Mouse (Mus musculus) adrenal gland, adult 18-20 months (tissue): ENCODE measurements around the gene Ccl22. TPM values are rescaled to one million over a fixed set of nuclear protein-coding genes. Genes with fewer than 3 reads are reported as not detected.

ENCODE experiments used
- DNase-seq, 2 experiments: peaks; one replicate each; pipeline ENCODE4 v3.0.0; 2021 to 2022; ENCODE audit warnings: low spot score in 2 of 2
- total RNA-seq, 2 experiments: library from RNA; stranded (reverse); gene quantifications; 1 replicate in 1 of 2; 2 replicates in 1 of 2; pipeline ENCODE4 v1.2.3; 2021

Gene Ccl22
- total RNA-seq, 2 experiments from 2014 or later = 0.60 TPM; not detected in 1

DNA sequence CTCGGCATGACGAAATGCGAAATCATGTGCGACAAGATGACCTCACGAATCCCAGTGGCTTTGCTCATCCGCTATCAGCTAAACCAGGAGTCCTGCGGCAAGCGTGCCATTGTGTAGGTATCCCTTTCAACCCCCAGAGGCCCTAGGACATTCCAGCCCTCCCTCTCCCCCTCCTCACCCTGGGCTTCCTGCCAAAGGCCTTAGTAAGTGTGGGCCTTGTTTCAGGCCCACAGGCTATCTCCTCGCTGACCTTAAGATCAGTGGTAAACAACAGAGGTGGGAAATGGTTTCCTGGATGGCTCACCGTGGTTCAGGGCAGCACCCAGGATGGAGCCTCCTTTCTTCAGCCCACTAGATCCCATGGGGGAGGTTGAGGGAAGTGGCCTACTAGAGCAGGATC, 32.6 kb downstream of the Ccl22 start:
- DNase-seq = no peak

DNA sequence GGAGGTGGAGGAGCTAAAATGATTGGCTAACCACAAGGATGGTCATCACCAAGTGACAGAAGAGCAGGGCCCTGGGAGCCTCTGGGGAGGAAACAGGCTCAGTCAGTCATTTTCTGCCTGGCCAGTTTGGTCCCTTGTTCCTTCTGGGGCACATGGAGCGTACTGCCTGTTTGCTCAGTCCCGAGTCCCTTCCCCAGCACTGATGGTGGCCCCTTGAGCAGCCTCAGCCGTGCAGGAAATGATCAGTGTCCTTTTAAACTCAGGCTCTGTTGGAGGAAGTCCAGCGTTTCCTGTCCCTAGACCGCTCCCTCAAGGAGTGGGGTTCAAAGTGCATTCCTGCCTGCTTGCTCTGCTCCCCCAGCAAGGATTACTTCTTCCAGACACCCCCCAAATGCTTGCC, 33.1 kb downstream of the Ccl22 start:
- no peak for DNase-seq

GRCm38 (mm10) chr8:94778895-94779533, 33.6 kb downstream of the Ccl22 start:
- no peak for DNase-seq

- DNase-seq = no peak
These were observed 34.3 kb downstream of the Ccl22 start for GRCm38 (mm10) chr8:94779534-94780294.

GRCm38 (mm10) chr8:94780491-94781154, 35.2 kb downstream of the Ccl22 start:
- DNase-seq = no peak

- DNase-seq = no peak
These were observed 35.9 kb downstream of the Ccl22 start for GRCm38 (mm10) chr8:94781155-94781837.

DNA sequence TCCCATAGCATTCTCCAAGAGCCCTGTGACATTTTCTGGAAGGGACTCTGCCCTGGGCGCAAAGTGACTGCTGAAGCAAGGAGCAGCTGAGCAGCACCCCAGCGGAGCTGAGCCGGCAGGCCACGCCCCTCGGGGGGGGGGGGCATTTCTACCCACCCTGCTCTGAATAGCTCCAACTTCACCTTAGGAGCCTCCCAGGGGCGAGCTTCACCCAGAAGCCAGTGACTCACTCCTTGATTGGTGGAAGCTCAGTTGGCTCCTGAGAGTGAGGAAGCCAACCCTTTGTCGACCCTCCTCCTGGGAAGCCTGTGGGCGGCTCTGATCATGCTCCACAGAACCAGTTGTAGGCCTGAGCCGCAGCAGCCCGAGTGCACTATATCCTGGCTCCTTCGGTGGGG, 36.4 kb downstream of the Ccl22 start:
- DNase-seq = no peak

GRCm38 (mm10) chr8:94783890-94784289, 38.5 kb downstream of the Ccl22 start:
- DNase-seq = no peak

GRCm38 (mm10) chr8:94785247-94785985, 40.0 kb downstream of the Ccl22 start:
- DNase-seq = peak in 1 of 2 experiments; percentile 26

DNA sequence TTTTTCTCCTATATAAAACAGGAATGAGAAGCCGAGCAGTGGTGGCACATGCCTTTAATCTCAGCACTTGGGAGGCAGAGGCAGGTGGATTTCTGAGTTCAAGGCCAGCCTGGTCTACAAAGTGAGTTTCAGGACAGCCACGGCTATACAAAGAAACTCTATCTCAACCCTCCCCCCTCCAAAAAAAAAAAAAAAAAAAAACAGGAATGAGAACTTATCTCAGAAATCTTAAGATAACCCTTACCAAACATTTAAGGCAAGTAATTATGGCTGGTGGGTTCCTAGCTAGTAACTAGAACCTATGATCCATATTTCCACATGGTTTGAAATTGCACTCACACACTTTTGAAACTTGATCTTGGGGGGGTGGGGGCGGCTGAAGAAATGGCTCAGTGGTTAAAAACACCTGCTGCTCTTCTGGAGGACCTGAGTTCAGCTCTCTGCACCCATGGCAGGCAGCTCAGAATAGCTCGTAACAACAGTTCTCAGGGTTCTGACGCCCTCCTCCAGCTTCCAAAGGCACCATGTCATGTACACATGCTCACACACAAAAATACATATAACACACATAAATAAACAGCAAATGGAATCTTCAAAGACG, 40.7 kb downstream of the Ccl22 start:
- DNase-seq = no peak

DNA sequence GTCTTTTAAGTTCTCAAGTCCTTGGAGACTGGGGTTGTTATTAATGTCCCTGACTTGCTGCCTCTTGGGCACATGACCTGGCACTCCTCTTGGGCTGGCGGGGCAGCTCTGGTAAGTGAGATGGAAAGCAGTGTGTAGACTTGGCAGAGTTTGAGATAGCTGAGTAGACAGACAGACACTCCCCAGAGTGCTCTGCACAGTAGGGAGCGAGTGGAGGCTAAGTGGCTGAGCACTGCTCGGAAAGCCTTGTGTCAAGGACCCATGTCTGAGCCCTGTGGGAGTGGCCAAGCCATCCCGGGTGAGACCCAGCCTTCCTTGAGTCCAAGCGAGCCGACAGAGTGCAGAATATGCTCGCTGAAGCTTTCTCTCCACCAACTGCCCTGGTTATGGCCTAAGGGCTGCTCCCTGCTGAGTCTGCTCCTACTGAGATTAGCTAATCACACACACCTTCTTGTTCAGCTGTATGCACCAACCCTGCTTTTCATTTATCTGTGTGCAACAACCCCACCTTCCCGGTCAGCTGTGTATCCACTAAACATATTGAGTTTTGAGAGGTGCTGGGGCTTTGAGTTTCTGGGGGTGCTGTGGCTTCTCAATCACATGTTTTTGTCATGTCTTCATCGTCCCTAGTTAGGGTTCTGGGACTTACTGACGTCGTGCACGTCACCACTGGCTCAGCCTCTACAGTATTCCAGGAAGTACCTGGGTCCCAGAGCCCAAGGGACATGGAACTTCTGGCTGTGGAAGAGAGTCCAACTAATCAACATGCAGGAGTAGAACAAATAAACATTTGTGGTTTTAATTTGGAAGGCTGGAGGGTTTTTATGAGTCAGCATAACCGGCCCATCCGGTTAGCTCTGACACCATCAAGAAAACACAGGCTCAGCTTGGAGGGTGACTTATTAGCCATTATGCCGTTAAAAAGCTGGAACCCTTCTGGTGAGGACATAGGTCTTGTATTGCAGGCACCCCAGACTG, 42.4 kb downstream of the Ccl22 start:
- DNase-seq = peak in 1 of 2 experiments; percentile 33

DNA sequence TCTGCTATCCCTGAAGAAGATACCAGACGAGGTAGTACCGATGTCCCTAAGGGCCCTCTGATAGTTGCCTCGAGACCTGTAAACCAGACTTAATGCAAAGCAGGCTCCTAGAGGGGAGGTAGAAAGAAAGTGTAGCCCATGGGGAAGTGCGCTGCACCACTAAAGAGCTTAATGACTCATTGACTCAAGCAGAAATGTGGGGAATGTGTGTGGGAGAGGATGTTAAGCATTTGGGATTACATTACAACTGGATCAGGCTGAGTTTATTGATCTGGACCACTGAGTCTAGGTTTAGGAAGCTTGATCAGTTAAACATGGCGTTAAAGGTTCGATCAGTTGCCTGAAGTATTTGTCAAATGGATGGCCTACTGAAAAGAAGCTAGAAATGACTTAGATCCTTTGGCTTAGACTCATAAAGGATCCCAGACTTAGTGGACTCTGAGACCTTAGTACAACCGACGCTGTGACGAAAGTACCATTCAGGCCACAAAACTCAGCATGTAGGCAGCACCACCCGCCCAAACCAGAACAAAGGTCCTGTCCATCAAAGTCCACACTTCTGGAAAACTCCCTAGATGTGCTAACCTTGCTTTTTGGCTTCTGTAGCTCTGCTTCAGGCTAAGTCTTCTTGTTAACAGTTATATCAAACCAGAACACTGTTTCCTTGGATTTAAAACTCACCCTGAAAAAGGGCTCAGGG, 44.0 kb downstream of the Ccl22 start:
- DNase-seq = no peak

DNA sequence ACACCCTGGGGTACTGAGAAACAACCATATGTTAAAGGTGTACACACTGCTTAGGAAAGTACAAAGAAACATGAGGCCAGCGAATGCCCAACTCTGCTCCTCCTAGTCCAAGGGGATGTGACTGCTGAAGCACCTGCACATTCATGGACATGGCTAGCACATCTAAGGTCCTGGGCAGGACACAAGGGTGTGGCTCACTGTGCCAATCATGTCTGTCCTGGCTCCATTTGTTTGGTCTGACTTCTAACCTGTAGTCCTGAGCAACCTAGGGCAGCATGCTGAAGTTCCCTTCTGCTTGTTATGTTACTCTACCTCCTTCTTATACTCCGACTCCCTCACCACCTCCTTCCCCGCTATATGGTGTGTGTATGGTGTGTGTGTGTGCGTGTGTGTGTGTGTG, 49.0 kb downstream of the Ccl22 start:
- DNase-seq = no peak

DNA sequence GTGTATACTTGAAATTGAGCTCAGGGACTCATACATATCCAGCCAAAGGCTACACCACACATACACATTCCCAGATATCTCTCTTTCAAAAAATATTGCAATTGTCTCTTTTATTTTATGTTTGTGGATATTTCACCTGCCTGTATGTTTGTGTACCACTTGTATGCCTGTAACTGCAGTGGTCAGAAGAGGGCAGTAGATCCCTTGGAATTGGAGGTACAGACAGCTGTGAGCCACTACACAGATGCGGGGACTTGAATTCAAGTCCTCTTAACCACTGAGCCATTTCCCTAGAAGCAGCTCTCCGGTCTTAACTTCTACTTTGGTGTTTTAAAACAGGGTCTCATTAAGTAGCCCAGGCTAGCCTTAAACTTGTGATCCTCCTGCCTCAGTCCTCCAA, 49.4 kb downstream of the Ccl22 start:
- no peak for DNase-seq

- DNase-seq = no peak
These were observed 55.0 kb downstream of the Ccl22 start for GRCm38 (mm10) chr8:94800278-94800968.
